Mouse (Mus musculus) heart, embryonic 11.5 days (tissue): ENCODE data around the gene Ahcyl2. TPM values are rescaled to one million over a fixed set of nuclear protein-coding genes. Genes with fewer than 3 reads are reported as not detected.

ENCODE experiments used
- ATAC-seq: fragments of 200-750 bp; cut with Nextera tagmentation; replicated peaks from 2 replicates; pipeline ENCODE4 v1.8.0; 2017; ENCODE audit warnings: moderate library complexity; ENCODE audit not compliant: insufficient number of reproducible peaks, low FRiP score, low TSS enrichment
- H3K27ac ChIP-seq: fragments of 300-500 bp; sonication (generic); 2 replicates; pipeline ENCODE4 v1.5.1; 2014; ENCODE audit warnings: mild to moderate bottlenecking, low read depth, low read length
- H3K27me3 ChIP-seq: fragments of 300-500 bp; sonication (generic); 2 replicates; pipeline ENCODE4 v1.6.1; 2014; ENCODE audit warnings: mild to moderate bottlenecking, low read length, mixed read lengths; ENCODE audit not compliant: control insufficient read depth, insufficient read depth
- H3K36me3 ChIP-seq: fragments of 300-500 bp; sonication (generic); 2 replicates; pipeline ENCODE4 v1.6.1; 2014; ENCODE audit warnings: mild to moderate bottlenecking, low read length, moderate library complexity, mixed read lengths; ENCODE audit not compliant: control insufficient read depth, insufficient read depth
- H3K4me1 ChIP-seq: fragments of 300-500 bp; sonication (generic); 2 replicates; pipeline ENCODE4 v1.6.1; 2014; ENCODE audit warnings: low read length; ENCODE audit not compliant: control insufficient read depth, insufficient read depth
- H3K4me2 ChIP-seq: fragments of 300-500 bp; sonication (generic); 2 replicates; pipeline ENCODE4 v1.6.1; 2014; ENCODE audit warnings: mild to moderate bottlenecking, moderate library complexity
- H3K4me3 ChIP-seq: fragments of 300-500 bp; sonication (generic); 2 replicates; pipeline ENCODE4 v1.5.1; 2014; ENCODE audit warnings: low read depth, low read length
- H3K9ac ChIP-seq: fragments of 300-500 bp; sonication (generic); 2 replicates; pipeline ENCODE4 v1.6.1; 2014; ENCODE audit warnings: mild to moderate bottlenecking, low read depth, low read length, moderate library complexity
- H3K9me3 ChIP-seq: fragments of 300-500 bp; sonication (generic); replicated peaks from 2 replicates; pipeline ENCODE4 v1.6.1; 2016; ENCODE audit warnings: low read length; ENCODE audit not compliant: control insufficient read depth
- whole genome bisulfite sequencing: fragments of 180-500 bp; shearing (Covaris S2); extraction: QIAGEN DNeasy Blood & Tissue Kit; methylation state at CpG from one replicate; pipeline ENCODE4 v1.1.7; 2014; ENCODE audit not compliant: insufficient replicate concordance; 5-methylcytosine and 5-hydroxymethylcytosine counted together
- polyA plus RNA-seq: library from polyadenylated mRNA; unstranded; fragments of >200 nt; fragmentation: Nextera tagmentation; extraction: Ambion mirVana; gene quantifications from 2 replicates; pipeline ENCODE4 v1.2.1, GENCODE M21; 2014

Ahcyl2 gene
- polyA plus RNA-seq, 1 experiment from 2014 or later = 11.6 TPM

DNA sequence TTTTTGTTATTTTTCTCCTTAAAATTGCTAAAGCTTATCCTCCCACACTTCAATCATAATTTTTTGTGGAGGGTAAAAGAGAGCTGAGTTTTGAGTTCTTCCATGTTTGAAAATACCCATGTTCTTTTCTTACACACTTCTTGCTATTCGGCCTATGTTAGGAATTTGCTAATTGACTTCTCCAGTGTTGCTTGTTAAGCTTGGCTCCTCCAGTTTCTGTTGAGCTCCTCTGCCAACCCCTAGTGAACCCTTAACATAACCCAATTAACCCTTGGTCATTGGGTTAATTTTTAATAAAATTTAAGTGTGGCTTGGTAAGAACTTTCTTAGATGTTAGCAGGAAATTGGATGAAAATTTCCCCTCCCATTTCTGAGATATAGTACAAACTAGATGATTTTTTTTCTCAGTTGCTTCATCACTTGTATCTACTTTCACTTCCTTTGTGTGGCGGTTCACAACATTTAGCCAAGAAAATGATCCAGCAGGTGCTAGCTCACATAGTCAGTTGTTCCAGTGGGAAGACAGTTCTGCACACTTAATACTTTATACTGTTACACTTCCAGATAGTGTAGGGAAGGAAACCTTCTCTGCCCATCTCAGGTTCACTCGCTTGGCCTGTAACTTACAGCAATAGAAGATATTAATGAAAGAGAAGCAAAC is 60.9 kb downstream of the Ahcyl2 start:
- H3K4me2 ChIP-seq = no peak overlapping the region
- no peak overlapping the region for H3K27ac ChIP-seq
- H3K4me1 ChIP-seq = no peaks in the 10 kb centered on the region
- 82% methylated on average over 3 of the region's 3 CpGs for WGBS
- H3K9me3 ChIP-seq = no peaks in the 10 kb centered on the region
- H3K36me3 ChIP-seq = no peaks in the 10 kb centered on the region
- H3K9ac ChIP-seq = no peak overlapping the region
- no peak for ATAC-seq
- H3K4me3 ChIP-seq = no peak overlapping the region
- H3K27me3 ChIP-seq = no peaks in the 10 kb centered on the region

- no peaks in the 10 kb centered on the region for H3K9me3 ChIP-seq
- no peak overlapping the region for H3K4me2 ChIP-seq
- no peak for ATAC-seq
- no peak overlapping the region for H3K9ac ChIP-seq
- H3K4me1 ChIP-seq = no peaks in the 10 kb centered on the region
- no peaks in the 10 kb centered on the region for H3K36me3 ChIP-seq
- no peaks in the 10 kb centered on the region for H3K27me3 ChIP-seq
- 87% methylated on average over 4 of the region's 4 CpGs for WGBS
- no peak overlapping the region for H3K27ac ChIP-seq
- no peak overlapping the region for H3K4me3 ChIP-seq
Observed at GRCm38 (mm10) chr6:29832356-29832755, 64.5 kb downstream of the Ahcyl2 start.

DNA sequence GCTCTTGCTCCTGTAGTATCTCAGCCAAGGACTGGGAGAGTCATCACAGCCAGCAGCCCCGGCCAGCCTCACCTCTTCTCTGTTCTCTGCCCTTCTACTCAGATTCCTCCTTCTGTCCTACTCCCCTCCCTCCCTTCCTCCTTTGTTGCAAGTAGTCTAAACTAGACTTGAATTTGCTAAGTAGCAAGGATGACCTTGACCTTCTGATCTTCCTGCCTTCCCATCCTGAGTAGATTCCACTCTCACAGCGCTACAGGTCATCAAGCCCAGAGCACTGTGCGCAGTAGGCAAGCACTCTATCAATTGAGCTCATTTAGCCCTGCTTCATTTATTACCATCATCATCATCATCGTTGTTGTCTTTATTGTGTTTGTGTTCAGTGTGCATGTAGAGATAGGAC is 65.3 kb downstream of the Ahcyl2 start:
- Histone ChIP-seq H3K27ac (no peak overlapping the region), H3K27me3 (no peaks in the 10 kb centered on the region), H3K4me1 (no peaks in the 10 kb centered on the region), H3K9me3 (no peaks in the 10 kb centered on the region), H3K4me2 (no peak overlapping the region), H3K4me3 (no peak overlapping the region), H3K36me3 (no peaks in the 10 kb centered on the region), H3K9ac (no peak overlapping the region)
- ATAC-seq = no peak
- 79% methylated on average over 4 of the region's 4 CpGs for WGBS

DNA sequence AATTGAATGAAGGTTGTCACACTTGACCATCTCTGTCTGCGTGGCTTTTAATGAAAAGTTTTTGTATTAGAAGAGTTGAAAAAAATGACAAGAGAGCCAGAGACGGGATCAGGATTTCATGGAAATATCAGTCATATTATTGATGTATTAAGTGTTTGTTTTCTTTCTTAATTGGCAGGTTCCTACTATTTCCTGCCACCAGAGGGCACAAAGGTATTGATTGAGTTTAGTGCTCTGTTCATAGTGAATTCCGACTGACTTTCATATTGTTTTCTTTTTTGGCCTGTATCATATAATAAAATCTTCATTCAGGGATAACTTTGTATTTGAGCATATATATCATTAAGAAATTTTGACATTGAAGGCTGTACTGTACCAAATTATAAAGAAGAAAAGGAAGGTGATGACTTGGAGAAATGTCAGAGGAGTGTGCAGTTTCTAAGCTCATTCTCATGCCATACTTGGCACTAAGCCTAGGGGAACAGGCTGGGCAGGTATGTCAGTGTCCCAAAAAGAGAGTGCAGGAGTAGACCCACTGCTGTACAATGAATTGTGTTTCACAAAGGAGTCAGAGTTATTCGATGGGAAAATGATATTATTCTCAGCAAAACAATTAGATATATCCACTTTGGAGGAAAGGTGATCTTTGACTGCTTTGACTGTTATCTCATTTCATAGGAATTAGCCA is 65.9 kb downstream of the Ahcyl2 start:
- no peaks in the 10 kb centered on the region for H3K27me3 ChIP-seq
- no peak overlapping the region for H3K4me3 ChIP-seq
- no peaks in the 10 kb centered on the region for H3K9me3 ChIP-seq
- WGBS = 64% methylated on average over 4 of the region's 4 CpGs
- no peaks in the 10 kb centered on the region for H3K4me1 ChIP-seq
- no peak overlapping the region for H3K27ac ChIP-seq
- H3K9ac ChIP-seq = no peak overlapping the region
- no peak for ATAC-seq
- H3K4me2 ChIP-seq = no peak overlapping the region
- H3K36me3 ChIP-seq = no peaks in the 10 kb centered on the region

- H3K27ac ChIP-seq = no peak overlapping the region
- no peaks in the 10 kb centered on the region for H3K36me3 ChIP-seq
- no peak overlapping the region for H3K4me3 ChIP-seq
- no peak overlapping the region for H3K9ac ChIP-seq
- ATAC-seq = no peak
- no peaks in the 10 kb centered on the region for H3K27me3 ChIP-seq
- WGBS = 74% methylated on average over 3 of the region's 3 CpGs
- no peaks in the 10 kb centered on the region for H3K4me1 ChIP-seq
- no peaks in the 10 kb centered on the region for H3K9me3 ChIP-seq
- H3K4me2 ChIP-seq = no peak overlapping the region
Observed at GRCm38 (mm10) chr6:29835543-29836177, 67.8 kb downstream of the Ahcyl2 start.

GRCm38 (mm10) chr6:29837579-29837978 is 69.8 kb downstream of the Ahcyl2 start:
- Histone ChIP-seq H3K4me1 (no peaks in the 10 kb centered on the region), H3K27me3 (no peaks in the 10 kb centered on the region), H3K4me2 (no peak overlapping the region), H3K9me3 (no peaks in the 10 kb centered on the region), H3K9ac (no peak overlapping the region), H3K27ac (no peak overlapping the region), H3K36me3 (no peaks in the 10 kb centered on the region), H3K4me3 (no peak overlapping the region)
- ATAC-seq = no peak
- 89% methylated on average over 2 of the region's 2 CpGs for WGBS

- no peak for ATAC-seq
- Histone ChIP-seq H3K9me3 (no peaks in the 10 kb centered on the region), H3K27me3 (no peaks in the 10 kb centered on the region), H3K4me1 (no peaks in the 10 kb centered on the region), H3K9ac (no peak overlapping the region), H3K4me3 (no peak overlapping the region), H3K36me3 (no peaks in the 10 kb centered on the region), H3K27ac (no peak overlapping the region), H3K4me2 (no peak overlapping the region)
- WGBS = 85% methylated on average over 3 of the region's 3 CpGs
Observed at GRCm38 (mm10) chr6:29838531-29838930, 70.7 kb downstream of the Ahcyl2 start.

GRCm38 (mm10) chr6:29840008-29840407 is 72.2 kb downstream of the Ahcyl2 start:
- Histone ChIP-seq H3K4me2 (no peak overlapping the region), H3K9me3 (no peaks in the 10 kb centered on the region), H3K27ac (no peak overlapping the region), H3K4me1 (no peaks in the 10 kb centered on the region), H3K4me3 (no peak overlapping the region), H3K36me3 (no peaks in the 10 kb centered on the region), H3K9ac (no peak overlapping the region), H3K27me3 (no peaks in the 10 kb centered on the region)
- no peak for ATAC-seq
- WGBS = 88% methylated on average over 1 of the region's 1 CpGs
